Mouse (Mus musculus) embryonic fibroblast, embryonic 13.5 days (primary cell): ENCODE data around the gene Tifab. TPM values are rescaled to one million over a fixed set of nuclear protein-coding genes. Genes with fewer than 3 reads are reported as not detected.

ENCODE experiments used
- H3K27ac ChIP-seq: 2 replicates; pipeline ENCODE4 v1.5.1; 2012; ENCODE audit warnings: low read length, control low read depth, inconsistent platforms; ENCODE audit not compliant: insufficient read depth
- H3K4me1 ChIP-seq: 2 replicates; pipeline ENCODE4 v1.6.1; 2011; ENCODE audit warnings: low read length; ENCODE audit not compliant: control insufficient read depth, insufficient read depth
- H3K4me3 ChIP-seq: 2 replicates; pipeline ENCODE4 v1.5.1; 2011; ENCODE audit warnings: mild to moderate bottlenecking, control low read depth, low read length; ENCODE audit not compliant: insufficient read depth
- CTCF ChIP-seq: IDR thresholded peaks from 2 replicates; pipeline ENCODE4 v1.5.1; 2011; ENCODE audit warnings: mild to moderate bottlenecking, control low read depth, low read length, moderate library complexity, borderline replicate concordance; ENCODE audit not compliant: insufficient read depth
- POLR2A ChIP-seq: IDR thresholded peaks from 2 replicates; pipeline ENCODE4 v1.6.1; 2011; ENCODE audit warnings: low read depth, mild to moderate bottlenecking, control low read depth, low read length, moderate library complexity
- polyA plus RNA-seq: library from polyadenylated mRNA; stranded (reverse); fragments of >200 nt; gene quantifications from 2 replicates; pipeline ENCODE4 v1.2.4, GENCODE M21; 2011; ENCODE audit warnings: low read depth; ENCODE audit not compliant: missing spikeins, insufficient read length

The Tifab gene
- polyA plus RNA-seq, 1 experiment, result not detected

GRCm38 (mm10) chr13:56181424-56181823 is 2.7 kb upstream of the Tifab start:
- no peak for TF ChIP-seq CTCF
- TF ChIP-seq POLR2A, result no peak
- Histone ChIP-seq H3K27ac (no peak overlapping the region), H3K4me3 (no peak overlapping the region), H3K4me1 (no peaks in the 10 kb centered on the region)

GRCm38 (mm10) chr13:56176310-56176709 is 2.4 kb downstream of the Tifab start:
- TF ChIP-seq CTCF (no peak), POLR2A (no peak)
- Histone ChIP-seq H3K4me3 (no peak overlapping the region), H3K27ac (no peak overlapping the region), H3K4me1 (no peaks in the 10 kb centered on the region)

- Histone ChIP-seq H3K4me1 (no peaks in the 10 kb centered on the region), H3K27ac (no peak overlapping the region), H3K4me3 (no peak overlapping the region)
- TF ChIP-seq POLR2A (no peak), CTCF (no peak)
Measured at GRCm38 (mm10) chr13:56175848-56176247, 2.8 kb downstream of the Tifab start.

- no peak overlapping the region for H3K4me3 ChIP-seq
- no peak overlapping the region for H3K27ac ChIP-seq
- H3K4me1 ChIP-seq, result no peaks in the 10 kb centered on the region
- TF ChIP-seq POLR2A (no peak), CTCF (no peak)
Measured at GRCm38 (mm10) chr13:56172901-56173545, 5.7 kb downstream of the Tifab start.

GRCm38 (mm10) chr13:56172106-56172505 is 6.6 kb downstream of the Tifab start:
- no peaks in the 10 kb centered on the region for H3K4me1 ChIP-seq
- no peak overlapping the region for H3K27ac ChIP-seq
- no peak overlapping the region for H3K4me3 ChIP-seq
- no peak for TF ChIP-seq CTCF
- no peak for TF ChIP-seq POLR2A

GRCm38 (mm10) chr13:56168403-56168781 is 10.3 kb downstream of the Tifab start:
- TF ChIP-seq CTCF, result no peak
- no peak for TF ChIP-seq POLR2A
- Histone ChIP-seq H3K4me1 (no peaks in the 10 kb centered on the region), H3K4me3 (no peak overlapping the region), H3K27ac (no peak overlapping the region)

GRCm38 (mm10) chr13:56167446-56168402 is 11.0 kb downstream of the Tifab start:
- Histone ChIP-seq H3K4me3 (no peak overlapping the region), H3K27ac (no peak overlapping the region), H3K4me1 (no peaks in the 10 kb centered on the region)
- TF ChIP-seq CTCF, result peak; percentile 63; the same call in 1 of the 2 replicates
- no peak for TF ChIP-seq POLR2A

GRCm38 (mm10) chr13:56165561-56165960 is 13.1 kb downstream of the Tifab start:
- TF ChIP-seq CTCF (no peak), POLR2A (no peak)

GRCm38 (mm10) chr13:56164372-56164771 is 14.3 kb downstream of the Tifab start:
- Histone ChIP-seq H3K4me1 (0 out of 2 replicates have a peak, but pooled peaks cover 3% of the 10 kb centered on the region), H3K4me3 (no peak overlapping the region), H3K27ac (no peak overlapping the region)
- TF ChIP-seq CTCF (no peak), POLR2A (no peak)

More at GRCm38 (mm10) chr13:56165561-56165960, 13.1 kb downstream of the Tifab start:
- Histone ChIP-seq H3K27ac (no peak overlapping the region), H3K4me1 (no peaks in the 10 kb centered on the region), H3K4me3 (no peak overlapping the region)

GRCm38 (mm10) chr13:56163751-56164150 is 14.9 kb downstream of the Tifab start:
- H3K4me1 ChIP-seq, result 0 out of 2 replicates have a peak, but pooled peaks cover 3% of the 10 kb centered on the region
- no peak overlapping the region for H3K27ac ChIP-seq
- TF ChIP-seq CTCF, result no peak
- TF ChIP-seq POLR2A, result no peak
- no peak overlapping the region for H3K4me3 ChIP-seq
